Mouse (Mus musculus) CH12.LX (cell line): ENCODE measurements around the gene Tmem132d.

Source experiments
- BHLHE40 ChIP-seq: IDR thresholded peaks from 2 replicates; pipeline ENCODE4 v1.6.1; 2011; ENCODE audit warnings: mild to moderate bottlenecking, low read depth, low read length, improper control_type of control experiment
- CTCF ChIP-seq, 2 experiments: IDR thresholded peaks in 1 of 2; conservative IDR thresholded peaks in 1 of 2; 2 replicates each; pipeline ENCODE4 v1.5.1; 2011 to 2012; ENCODE audit warnings: low read depth in 2 of 2, low read length in 2 of 2, improper control_type of control experiment in 1 of 2, inconsistent platforms in 1 of 2, mild to moderate bottlenecking in 1 of 2, moderate library complexity in 1 of 2
- E2F4 ChIP-seq: IDR thresholded peaks from 2 replicates; pipeline ENCODE4 v1.6.1; 2011; ENCODE audit warnings: low read depth, low read length, improper control_type of control experiment; ENCODE audit not compliant: insufficient replicate concordance
- EP300 ChIP-seq: IDR thresholded peaks from 2 replicates; pipeline ENCODE4 v1.6.1; 2011; ENCODE audit warnings: low read length, improper control_type of control experiment
- MAX ChIP-seq: IDR thresholded peaks from 2 replicates; pipeline ENCODE4 v1.6.1; 2011; ENCODE audit warnings: low read length, improper control_type of control experiment
- NRF1 ChIP-seq: IDR thresholded peaks from 2 replicates; pipeline ENCODE4 v1.6.1; 2014; ENCODE audit warnings: low read depth, mild to moderate bottlenecking, inconsistent platforms, low read length, improper control_type of control experiment, moderate library complexity
- POLR2A ChIP-seq: IDR thresholded peaks from 2 replicates; pipeline ENCODE4 v1.6.1; 2011; ENCODE audit warnings: low read depth, mild to moderate bottlenecking, improper control_type of control experiment, low read length
- RCOR1 ChIP-seq: conservative IDR thresholded peaks from 2 replicates; pipeline ENCODE4 v1.6.1; 2012; ENCODE audit warnings: low read depth, mild to moderate bottlenecking, inconsistent platforms, low read length, improper control_type of control experiment
- ZC3H11A ChIP-seq: IDR thresholded peaks from 2 replicates; pipeline ENCODE4 v1.6.1; 2012; ENCODE audit warnings: low read depth, mild to moderate bottlenecking, inconsistent platforms, low read length, improper control_type of control experiment
- ZMIZ1 ChIP-seq: IDR thresholded peaks from 2 replicates; pipeline ENCODE4 v1.6.1; 2012; ENCODE audit warnings: low read depth, mild to moderate bottlenecking, inconsistent platforms, low read length, improper control_type of control experiment

DNA sequence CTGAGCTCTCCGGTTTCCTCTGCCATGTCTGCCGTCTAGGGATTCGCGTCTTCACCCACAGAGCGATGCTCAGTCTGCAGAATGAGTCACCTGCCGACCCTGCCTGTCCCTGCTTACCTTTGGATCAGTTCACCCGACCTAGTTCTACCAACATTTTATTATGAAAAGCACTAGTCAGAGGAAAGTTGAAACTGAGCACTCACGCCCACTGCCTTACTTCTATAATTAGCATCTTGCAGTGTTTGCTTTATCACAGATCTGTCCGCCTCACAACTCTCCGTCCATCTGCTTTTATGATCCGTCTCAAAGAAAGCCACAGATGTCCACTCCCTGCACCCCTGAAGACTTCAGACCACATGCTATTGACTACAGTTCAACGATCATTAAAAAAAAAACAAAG, 626.0 kb downstream of the Tmem132d start:
- TF ChIP-seq CTCF (conservative IDR thresholded peaks at IDR 0.05 in 1 of 2, IDR thresholded peaks at IDR 0.05 in 1 of 2; ENCODE audit: low read depth in 2 of 2, low read length in 2 of 2), result no peak
- TF ChIP-seq POLR2A, result no peak
- TF ChIP-seq BHLHE40, result no peak
- no peak for TF ChIP-seq MAX
- no peak for TF ChIP-seq RCOR1
- no peak for TF ChIP-seq ZMIZ1
- no peak for TF ChIP-seq ZC3H11A
- TF ChIP-seq EP300, result no peak
- TF ChIP-seq E2F4, result no peak
- no peak for TF ChIP-seq NRF1
